Mouse (Mus musculus): Measurements from ENCODE around the gene Adnp.

- TF ChIP-seq FLI1 (IDR thresholded peaks at IDR 0.05; ENCODE audit: low read length) (no peak), GATA1 (IDR thresholded peaks at IDR 0.05; ENCODE audit: borderline replicate concordance, low read length) (no peak)
These were observed 38.7 kb upstream of the Adnp start for GRCm38 (mm10) chr2:168245571-168245970.

Measured in megakaryocyte, embryonic 14.5 days (primary cell).